Mouse (Mus musculus): ENCODE results near the gene Plbd1.

DNA sequence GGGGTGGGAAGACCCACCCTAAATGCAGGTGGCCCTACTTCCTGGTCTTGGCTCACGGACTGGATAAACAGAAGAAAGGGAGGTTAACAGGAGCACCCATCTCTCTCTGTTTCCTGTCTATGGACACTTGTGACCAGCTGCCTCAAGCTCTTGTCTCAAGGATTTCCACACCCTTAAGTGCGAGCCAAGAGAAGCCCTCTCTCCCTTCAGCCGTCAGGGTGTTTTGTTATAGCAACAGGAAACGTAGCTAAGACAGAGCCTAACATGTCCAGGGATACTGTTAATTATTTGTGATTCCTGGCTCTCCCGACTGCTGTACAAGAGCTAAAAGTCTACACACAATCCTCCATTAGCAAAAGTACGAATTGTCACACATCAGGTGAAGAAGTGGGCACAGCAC, 28.0 kb downstream of the Plbd1 start:
- no peak for TF ChIP-seq CTCF (IDR thresholded peaks at IDR 0.05)
- no peak for TF ChIP-seq EP300 (IDR thresholded peaks at IDR 0.05)

Measured in lung, postnatal 0 days (tissue).